Mouse (Mus musculus) hindbrain, embryonic 11.5 days (tissue): ENCODE data around the gene March2. TPM values are rescaled to one million over a fixed set of nuclear protein-coding genes. Genes with fewer than 3 reads are reported as not detected.
A peak's percentile ranks its signal among the peaks of the same experiment; 100 is the strongest.

Source experiments
- ATAC-seq: fragments of 200-750 bp; cut with Nextera tagmentation; 2 replicates; pipeline ENCODE4 v1.8.0; 2017; ENCODE audit warnings: mild to moderate bottlenecking, moderate TSS enrichment, moderate library complexity; ENCODE audit not compliant: low FRiP score
- DNase-seq: peaks from one replicate; pipeline ENCODE4 v3.0.0-alpha.2; 2015; ENCODE audit warnings: low spot score
- H3K27ac ChIP-seq: fragments of 300-500 bp; sonication (generic); 2 replicates; pipeline ENCODE4 v1.5.1; 2014; ENCODE audit warnings: mild to moderate bottlenecking, low read depth, low read length
- H3K27me3 ChIP-seq: fragments of 300-500 bp; sonication (generic); 2 replicates; pipeline ENCODE4 v1.6.1; 2014; ENCODE audit warnings: mild to moderate bottlenecking, low read length, moderate library complexity, mixed read lengths; ENCODE audit not compliant: control insufficient read depth, insufficient read depth
- H3K36me3 ChIP-seq: fragments of 300-500 bp; sonication (generic); 2 replicates; pipeline ENCODE4 v1.6.1; 2014; ENCODE audit warnings: mild to moderate bottlenecking, low read length, moderate library complexity, mixed read lengths; ENCODE audit not compliant: control insufficient read depth, insufficient read depth
- H3K4me1 ChIP-seq: fragments of 300-500 bp; sonication (generic); replicated peaks from 2 replicates; pipeline ENCODE4 v1.6.1; 2014; ENCODE audit warnings: low read length, mixed read lengths; ENCODE audit not compliant: control insufficient read depth, insufficient read depth
- H3K4me2 ChIP-seq: fragments of 300-500 bp; sonication (generic); replicated peaks from 2 replicates; pipeline ENCODE4 v1.6.1; 2014; ENCODE audit warnings: mild to moderate bottlenecking, low read depth, low read length
- H3K4me3 ChIP-seq: fragments of 300-500 bp; sonication (generic); 2 replicates; pipeline ENCODE4 v1.5.1; 2014; ENCODE audit warnings: low read depth, low read length
- H3K9ac ChIP-seq: fragments of 300-500 bp; sonication (generic); 2 replicates; pipeline ENCODE4 v1.6.1; 2014; ENCODE audit warnings: low read depth, low read length
- H3K9me3 ChIP-seq: fragments of 300-500 bp; sonication (generic); 2 replicates; pipeline ENCODE4 v1.6.1; 2016; ENCODE audit warnings: low read length; ENCODE audit not compliant: control insufficient read depth
- WGBS: fragments of 180-500 bp; shearing (Covaris S2); extraction: QIAGEN DNeasy Blood & Tissue Kit; methylation state at CpG from one replicate; pipeline ENCODE4 v1.1.7; 2014; 5-methylcytosine and 5-hydroxymethylcytosine counted together
- polyA plus RNA-seq: library from polyadenylated mRNA; unstranded; fragments of >200 nt; fragmentation: Nextera tagmentation; extraction: Ambion mirVana; gene quantifications from 2 replicates; pipeline ENCODE4 v1.2.1, GENCODE M21; 2014

The March2 gene
- polyA plus RNA-seq, 1 experiment from 2014 or later: 40.2 TPM

DNA sequence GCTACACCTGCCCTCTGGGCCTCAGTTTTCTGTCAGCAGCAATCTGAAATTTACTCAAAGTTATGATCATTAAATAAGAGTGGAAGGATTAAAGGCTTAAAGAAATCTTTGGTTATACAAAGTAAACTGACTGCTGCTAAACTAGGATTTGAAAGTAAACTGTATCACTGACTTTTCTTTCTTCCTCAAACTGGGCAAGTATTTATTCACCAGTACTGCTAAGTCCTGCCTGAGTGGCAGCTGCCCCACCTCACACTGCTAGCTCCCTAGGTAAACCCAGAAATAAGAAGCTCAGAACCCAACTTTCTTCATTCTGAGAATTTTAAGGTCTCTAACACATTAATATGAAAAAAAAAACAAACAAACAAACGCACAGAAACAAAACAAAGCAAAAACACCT, 44.6 kb downstream of the March2 start:
- DNase-seq (no peak), ATAC-seq (no peak)
- no peak overlapping the region for H3K27ac ChIP-seq
- WGBS: 75% methylated on average over 1 of the region's 1 CpGs
- H3K36me3 ChIP-seq: peaks cover 3% of the 10 kb centered on the region
- no peaks in the 10 kb centered on the region for H3K9me3 ChIP-seq
- no peak overlapping the region for H3K4me2 ChIP-seq
- no peak overlapping the region for H3K4me3 ChIP-seq
- H3K4me1 ChIP-seq: no peaks in the 10 kb centered on the region
- H3K9ac ChIP-seq: no peak overlapping the region
- H3K27me3 ChIP-seq: no peaks in the 10 kb centered on the region

- Histone ChIP-seq H3K9ac (no peak overlapping the region), H3K4me1 (no peaks in the 10 kb centered on the region), H3K4me3 (no peak overlapping the region), H3K27ac (no peak overlapping the region), H3K9me3 (no peaks in the 10 kb centered on the region), H3K36me3 (no peaks in the 10 kb centered on the region), H3K4me2 (no peak overlapping the region), H3K27me3 (no peaks in the 10 kb centered on the region)
- DNase-seq: no peak
- no peak for ATAC-seq
- 94% methylated on average over 3 of the region's 3 CpGs for WGBS
These were observed 48.8 kb downstream of the March2 start for GRCm38 (mm10) chr17:33669681-33670080.

DNA sequence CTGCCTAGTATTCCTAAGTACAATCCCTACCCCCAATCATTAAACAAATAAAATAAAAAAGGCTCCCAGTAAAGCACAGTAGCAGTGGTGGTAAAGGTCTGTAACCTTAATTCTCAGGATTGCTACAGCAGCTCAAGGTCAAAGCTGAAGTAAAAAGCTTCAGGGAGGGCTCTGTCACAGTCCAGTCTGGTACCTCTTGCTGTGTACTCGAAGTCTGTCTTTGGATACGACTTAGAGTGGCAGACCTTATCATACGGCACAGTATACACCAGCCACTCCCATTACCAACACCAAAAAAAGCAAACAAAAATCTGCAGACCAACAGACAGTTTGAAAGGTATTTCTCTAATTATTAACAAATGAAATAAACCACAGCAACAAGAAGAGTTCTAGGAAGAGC, 51.7 kb downstream of the March2 start:
- Histone ChIP-seq H3K4me1 (no peaks in the 10 kb centered on the region), H3K27ac (no peak overlapping the region), H3K4me3 (no peak overlapping the region), H3K4me2 (no peak overlapping the region), H3K9ac (no peak overlapping the region), H3K9me3 (no peaks in the 10 kb centered on the region), H3K27me3 (no peaks in the 10 kb centered on the region), H3K36me3 (peaks cover 11% of the 10 kb centered on the region; the same call in 1 of the 2 replicates)
- ATAC-seq (no peak), DNase-seq (no peak)
- WGBS: 91% methylated on average over 3 of the region's 3 CpGs

DNA sequence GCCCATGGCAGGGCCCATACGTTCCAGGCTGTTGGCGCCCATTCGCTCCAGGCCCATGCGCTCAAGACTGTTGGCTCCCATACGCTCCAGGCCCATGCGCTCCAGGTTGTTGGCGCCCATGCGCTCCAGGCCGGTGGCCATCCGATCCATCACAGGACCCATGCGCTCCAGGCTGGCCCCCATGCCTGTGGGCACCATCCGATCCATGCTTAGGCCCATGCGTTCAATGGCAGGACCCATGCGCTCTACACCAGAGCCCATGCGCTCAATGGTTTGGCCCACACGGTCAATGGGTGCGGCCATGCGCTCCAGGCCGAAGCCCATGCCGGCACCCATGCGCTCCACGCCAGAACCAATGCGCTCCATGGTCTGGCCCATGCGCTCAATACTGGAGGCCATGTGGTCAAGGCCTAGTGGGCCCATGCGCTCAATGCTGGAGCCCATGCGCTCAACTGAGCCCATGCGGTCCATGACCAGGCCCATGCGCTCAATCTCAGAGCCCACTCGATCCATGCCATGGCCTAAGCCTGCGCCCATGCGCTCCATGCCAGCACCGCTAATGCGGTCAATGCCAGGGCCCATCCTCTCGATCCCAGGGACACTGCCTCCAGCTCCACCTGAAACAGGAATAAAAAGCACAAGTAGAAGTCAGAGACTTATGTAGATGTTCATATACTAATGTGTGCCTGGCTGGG, 68.5 kb downstream of the March2 start:
- no peaks in the 10 kb centered on the region for H3K4me1 ChIP-seq
- peaks cover 22% of the 10 kb centered on the region for H3K36me3 ChIP-seq
- no peak overlapping the region for H3K27ac ChIP-seq
- DNase-seq (no peak), ATAC-seq (0 out of 2 replicates have a peak, but pooled peaks have one; percentile 51)
- no peaks in the 10 kb centered on the region for H3K27me3 ChIP-seq
- no peak overlapping the region for H3K4me2 ChIP-seq
- no peak overlapping the region for H3K4me3 ChIP-seq
- no peaks in the 10 kb centered on the region for H3K9me3 ChIP-seq
- H3K9ac ChIP-seq: no peak overlapping the region
- 99% methylated on average over 34 of the region's 34 CpGs for WGBS

GRCm38 (mm10) chr17:33645073-33645472, 73.4 kb downstream of the March2 start:
- H3K27me3 ChIP-seq: no peaks in the 10 kb centered on the region
- WGBS: 97% methylated on average over 8 of the region's 8 CpGs
- no peak for DNase-seq
- ATAC-seq: no peak
- H3K4me1 ChIP-seq: no peaks in the 10 kb centered on the region
- H3K27ac ChIP-seq: no peak overlapping the region
- peaks cover 16% of the 10 kb centered on the region for H3K36me3 ChIP-seq
- H3K4me2 ChIP-seq: no peak overlapping the region
- no peak overlapping the region for H3K4me3 ChIP-seq
- no peaks in the 10 kb centered on the region for H3K9me3 ChIP-seq
- no peak overlapping the region for H3K9ac ChIP-seq

DNA sequence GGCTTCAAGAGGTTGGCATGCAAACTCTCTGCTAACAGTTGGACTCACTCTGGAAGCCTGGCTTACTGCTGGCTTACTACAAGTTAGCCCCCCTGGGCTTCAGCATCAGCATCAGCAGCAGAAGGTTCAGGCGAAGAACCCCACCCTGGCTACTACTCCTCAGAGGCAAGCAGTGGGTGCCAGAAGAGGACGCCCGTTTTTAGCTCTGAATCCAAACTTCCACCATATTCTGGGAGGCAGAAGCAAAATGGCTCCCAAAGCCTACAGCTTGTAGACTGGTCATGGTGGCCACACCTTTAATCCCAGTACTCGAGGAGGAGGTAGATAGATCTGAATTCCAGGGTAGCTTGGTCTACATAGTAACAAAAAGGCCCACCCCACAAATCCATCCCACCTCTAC, 74.4 kb downstream of the March2 start:
- H3K9me3 ChIP-seq: no peaks in the 10 kb centered on the region
- H3K4me2 ChIP-seq: no peak overlapping the region
- no peaks in the 10 kb centered on the region for H3K4me1 ChIP-seq
- WGBS: 97% methylated on average over 4 of the region's 4 CpGs
- no peak overlapping the region for H3K4me3 ChIP-seq
- H3K27me3 ChIP-seq: no peaks in the 10 kb centered on the region
- no peak overlapping the region for H3K27ac ChIP-seq
- no peak for DNase-seq
- ATAC-seq: no peak
- no peak overlapping the region for H3K9ac ChIP-seq
- H3K36me3 ChIP-seq: peaks cover 8% of the 10 kb centered on the region

GRCm38 (mm10) chr17:33639743-33640142, 78.7 kb downstream of the March2 start:
- 67% methylated on average over 6 of the region's 6 CpGs for WGBS
- Histone ChIP-seq H3K36me3 (no peaks in the 10 kb centered on the region; the same call in none of the 2 replicates), H3K27ac (no peak overlapping the region), H3K4me3 (no peak overlapping the region), H3K4me2 (no peak overlapping the region), H3K9ac (no peak overlapping the region), H3K4me1 (no peaks in the 10 kb centered on the region), H3K9me3 (no peaks in the 10 kb centered on the region), H3K27me3 (no peaks in the 10 kb centered on the region)
- no peak for ATAC-seq
- DNase-seq: no peak

GRCm38 (mm10) chr17:33637516-33638276, 80.8 kb downstream of the March2 start, which contains the start of gene Pram1:
Gene Pram1 (plus strand): TSS chr17:33638056.
- Histone ChIP-seq H3K9me3 (no peaks in the 10 kb centered on the region), H3K36me3 (no peaks in the 10 kb centered on the region), H3K4me2 (no peak within 1 kb of the TSS), H3K4me1 (no peaks in the 10 kb centered on the region), H3K9ac (no peak within 1 kb of the TSS), H3K27ac (no peak within 1 kb of the TSS), H3K4me3 (no peak within 1 kb of the TSS), H3K27me3 (no peaks in the 10 kb centered on the region)
- DNase-seq (no peak), ATAC-seq (no peak)
- 89% methylated on average over 4 of the region's 4 CpGs for WGBS

GRCm38 (mm10) chr17:33637038-33637437, 81.4 kb downstream of the March2 start:
- no peak overlapping the region for H3K4me3 ChIP-seq
- H3K36me3 ChIP-seq: no peaks in the 10 kb centered on the region
- no peaks in the 10 kb centered on the region for H3K9me3 ChIP-seq
- no peak overlapping the region for H3K4me2 ChIP-seq
- ATAC-seq: no peak
- H3K4me1 ChIP-seq: no peaks in the 10 kb centered on the region
- H3K27me3 ChIP-seq: no peaks in the 10 kb centered on the region
- no peak for DNase-seq
- no peak overlapping the region for H3K27ac ChIP-seq
- no peak overlapping the region for H3K9ac ChIP-seq
- WGBS: 89% methylated on average over 2 of the region's 2 CpGs
